Mouse (Mus musculus) brain, adult 10 weeks (tissue): ENCODE data around the gene Enpp6. TPM values are rescaled to one million over a fixed set of nuclear protein-coding genes. Genes with fewer than 3 reads are reported as not detected.

Source experiments
- polyA plus RNA-seq: library from polyadenylated mRNA; stranded (reverse); fragments of 350-450 nt; fragmentation: Illumina TruSeq; extraction: RNeasy Lipid Tissue Mini Kit (QIAGEN cat#74804); gene quantifications from one replicate; pipeline ENCODE4 v1.2.3, GENCODE M21; 2015; ENCODE audit warnings: low read depth, low replicate concordance

The Enpp6 gene
- 9.9 TPM for polyA plus RNA-seq

GRCm38 (mm10) chr8:46986386-46987140 lies at the start of gene Enpp6:
Gene Enpp6, plus strand, starts transcription at chr8:46986887.

Other genes with a start within 250 kb of the Enpp6 start
- 23.8 TPM for gene Irf2, start 247.2 kb upstream of the Enpp6 start, polyA plus RNA-seq